Mouse (Mus musculus) embryonic fibroblast, embryonic 13.5 days (primary cell): ENCODE results near the gene Entpd5. TPM values are rescaled to one million over a fixed set of nuclear protein-coding genes. Genes with fewer than 3 reads are reported as not detected.

Experiments
- H3K27ac ChIP-seq: 2 replicates; pipeline ENCODE4 v1.5.1; 2012; ENCODE audit warnings: low read length, control low read depth, inconsistent platforms; ENCODE audit not compliant: insufficient read depth
- H3K4me1 ChIP-seq: 2 replicates; pipeline ENCODE4 v1.6.1; 2011; ENCODE audit warnings: low read length; ENCODE audit not compliant: control insufficient read depth, insufficient read depth
- H3K4me3 ChIP-seq: 2 replicates; pipeline ENCODE4 v1.5.1; 2011; ENCODE audit warnings: mild to moderate bottlenecking, control low read depth, low read length; ENCODE audit not compliant: insufficient read depth
- CTCF ChIP-seq: IDR thresholded peaks from 2 replicates; pipeline ENCODE4 v1.5.1; 2011; ENCODE audit warnings: mild to moderate bottlenecking, control low read depth, low read length, moderate library complexity, borderline replicate concordance; ENCODE audit not compliant: insufficient read depth
- POLR2A ChIP-seq: IDR thresholded peaks from 2 replicates; pipeline ENCODE4 v1.6.1; 2011; ENCODE audit warnings: low read depth, mild to moderate bottlenecking, control low read depth, low read length, moderate library complexity
- polyA plus RNA-seq: library from polyadenylated mRNA; stranded (reverse); fragments of >200 nt; gene quantifications from 2 replicates; pipeline ENCODE4 v1.2.4, GENCODE M21; 2011; ENCODE audit warnings: low read depth; ENCODE audit not compliant: missing spikeins, insufficient read length

Gene Entpd5
- polyA plus RNA-seq, 1 experiment, result 14.6 TPM

DNA sequence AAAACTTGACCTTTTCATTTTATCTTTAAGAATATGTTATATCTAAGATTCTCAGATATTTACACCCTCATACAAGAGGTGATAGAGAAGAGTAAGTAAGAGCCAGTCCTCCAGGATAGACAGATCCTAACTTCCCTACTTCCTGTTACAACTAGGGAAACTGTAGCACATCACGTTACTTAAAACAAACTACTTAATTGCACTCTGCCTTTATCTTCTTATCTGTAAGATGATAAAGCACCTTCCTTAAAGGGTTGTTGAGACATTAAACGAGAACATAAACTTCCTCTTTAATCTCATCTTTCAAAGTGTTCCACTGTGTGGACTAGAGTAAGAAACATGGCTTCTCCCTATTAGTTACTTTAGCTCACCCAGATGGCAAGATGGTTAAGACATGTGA is 29.9 kb upstream of the Entpd5 start:
- Histone ChIP-seq H3K4me3 (no peak overlapping the region), H3K27ac (no peak overlapping the region), H3K4me1 (no peaks in the 10 kb centered on the region)
- TF ChIP-seq POLR2A (no peak), CTCF (no peak)

DNA sequence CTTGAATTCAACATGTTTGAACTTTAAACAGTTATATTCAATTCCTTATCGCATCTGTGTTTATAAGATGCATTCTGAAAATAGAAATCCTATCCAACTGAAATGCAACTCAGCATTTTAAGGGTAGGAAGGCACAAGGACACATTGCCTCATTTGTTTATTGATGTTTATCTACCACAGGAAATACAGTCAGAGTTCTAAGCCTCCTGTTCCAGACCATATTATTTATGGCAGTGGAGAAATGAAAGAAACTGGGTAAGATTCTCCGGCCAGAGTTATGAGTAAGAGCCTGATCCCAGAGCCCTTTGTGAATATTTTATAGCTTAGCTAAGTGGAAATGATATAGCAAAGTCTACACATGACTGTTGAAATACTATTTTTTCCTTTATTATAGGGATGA is 21.0 kb upstream of the Entpd5 start:
- no peak overlapping the region for H3K4me3 ChIP-seq
- no peak overlapping the region for H3K27ac ChIP-seq
- H3K4me1 ChIP-seq, result no peaks in the 10 kb centered on the region
- TF ChIP-seq CTCF, result no peak
- TF ChIP-seq POLR2A, result no peak

DNA sequence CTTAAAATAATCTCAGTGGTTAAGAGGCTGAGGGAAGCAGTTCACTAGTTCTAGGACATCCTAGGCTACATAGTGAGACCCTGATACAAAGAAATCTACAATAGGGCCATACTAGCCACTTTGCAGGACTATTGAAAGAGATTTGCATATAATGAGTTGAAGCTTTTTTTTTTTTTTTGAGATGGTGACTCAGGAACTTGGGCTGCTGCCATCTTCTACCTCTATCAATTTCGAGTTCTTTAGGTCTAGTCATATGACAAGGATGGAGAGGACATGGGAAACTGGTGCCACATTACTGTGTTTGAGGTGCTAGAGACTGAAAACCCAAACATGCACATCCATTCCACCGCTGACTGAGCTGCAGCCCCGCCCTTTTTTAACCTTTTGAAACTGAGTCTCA is 15.2 kb upstream of the Entpd5 start:
- Histone ChIP-seq H3K4me1 (no peaks in the 10 kb centered on the region), H3K27ac (no peak overlapping the region), H3K4me3 (no peak overlapping the region)
- TF ChIP-seq POLR2A (no peak), CTCF (no peak)

DNA sequence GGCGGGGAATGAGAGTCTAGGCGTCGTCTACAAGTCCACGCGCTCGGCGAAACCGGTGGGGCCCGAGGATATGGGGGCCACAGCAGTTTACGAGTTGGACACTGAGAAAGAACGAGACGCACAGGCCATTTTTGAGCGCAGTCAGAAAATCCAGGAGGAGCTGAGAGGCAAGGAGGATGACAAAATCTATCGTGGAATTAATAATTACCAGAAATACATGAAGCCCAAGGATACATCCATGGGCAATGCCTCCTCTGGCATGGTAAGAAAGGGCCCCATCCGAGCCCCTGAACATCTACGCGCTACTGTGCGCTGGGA is 8.7 kb upstream of the Entpd5 start:
- H3K4me3 ChIP-seq, result peak overlapping the region; percentile 51
- H3K4me1 ChIP-seq, result no peaks in the 10 kb centered on the region
- no peak overlapping the region for H3K27ac ChIP-seq
- TF ChIP-seq CTCF (no peak), POLR2A (no peak)

DNA sequence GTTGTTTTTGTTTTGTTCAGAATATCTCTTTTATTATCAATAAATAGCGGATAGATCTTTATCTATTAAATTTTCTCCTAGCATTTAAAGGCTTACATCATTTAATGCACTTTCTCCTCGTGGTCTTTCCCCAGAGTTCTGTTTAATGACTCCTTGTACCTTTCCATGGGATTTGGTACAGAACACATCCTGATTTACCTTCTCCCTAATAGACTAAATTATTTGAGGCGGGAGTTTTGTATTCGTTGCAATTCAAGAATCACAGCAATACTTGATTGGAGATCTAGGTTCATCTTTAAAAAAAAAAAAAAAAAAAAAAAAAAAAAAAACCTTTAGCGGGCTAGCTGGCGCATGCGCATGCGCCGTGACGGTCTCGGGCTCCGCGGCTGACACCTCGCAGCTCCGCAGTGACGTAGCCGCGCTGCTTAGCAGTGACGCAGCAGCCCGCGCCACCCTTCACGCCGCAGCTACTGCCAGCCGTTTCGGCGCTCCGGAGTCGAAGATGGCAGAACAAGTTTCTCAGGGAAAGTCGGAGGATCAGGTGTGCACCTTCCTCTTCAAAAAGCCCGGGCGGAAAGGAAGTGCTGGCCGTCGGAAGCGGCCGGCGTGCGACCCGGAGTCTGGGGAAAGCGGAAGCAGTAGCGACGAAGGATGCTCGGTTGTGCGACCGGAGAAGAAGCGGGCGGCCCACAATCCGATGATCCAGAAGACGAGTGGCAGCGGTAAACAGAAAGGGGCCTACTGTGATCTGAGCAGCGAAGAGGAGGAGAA is 8.2 kb upstream of the Entpd5 start, which contains the start of gene Rnf113a2:
Gene Rnf113a2 (plus strand): TSS at position 363 of the 771 bp plus-strand sequence.
- Histone ChIP-seq H3K4me1 (no peaks in the 10 kb centered on the region), H3K4me3 (peak within 1 kb of the TSS; percentile 51), H3K27ac (no peak within 1 kb of the TSS)
- no peak for TF ChIP-seq CTCF
- TF ChIP-seq POLR2A, result peak; percentile 83

DNA sequence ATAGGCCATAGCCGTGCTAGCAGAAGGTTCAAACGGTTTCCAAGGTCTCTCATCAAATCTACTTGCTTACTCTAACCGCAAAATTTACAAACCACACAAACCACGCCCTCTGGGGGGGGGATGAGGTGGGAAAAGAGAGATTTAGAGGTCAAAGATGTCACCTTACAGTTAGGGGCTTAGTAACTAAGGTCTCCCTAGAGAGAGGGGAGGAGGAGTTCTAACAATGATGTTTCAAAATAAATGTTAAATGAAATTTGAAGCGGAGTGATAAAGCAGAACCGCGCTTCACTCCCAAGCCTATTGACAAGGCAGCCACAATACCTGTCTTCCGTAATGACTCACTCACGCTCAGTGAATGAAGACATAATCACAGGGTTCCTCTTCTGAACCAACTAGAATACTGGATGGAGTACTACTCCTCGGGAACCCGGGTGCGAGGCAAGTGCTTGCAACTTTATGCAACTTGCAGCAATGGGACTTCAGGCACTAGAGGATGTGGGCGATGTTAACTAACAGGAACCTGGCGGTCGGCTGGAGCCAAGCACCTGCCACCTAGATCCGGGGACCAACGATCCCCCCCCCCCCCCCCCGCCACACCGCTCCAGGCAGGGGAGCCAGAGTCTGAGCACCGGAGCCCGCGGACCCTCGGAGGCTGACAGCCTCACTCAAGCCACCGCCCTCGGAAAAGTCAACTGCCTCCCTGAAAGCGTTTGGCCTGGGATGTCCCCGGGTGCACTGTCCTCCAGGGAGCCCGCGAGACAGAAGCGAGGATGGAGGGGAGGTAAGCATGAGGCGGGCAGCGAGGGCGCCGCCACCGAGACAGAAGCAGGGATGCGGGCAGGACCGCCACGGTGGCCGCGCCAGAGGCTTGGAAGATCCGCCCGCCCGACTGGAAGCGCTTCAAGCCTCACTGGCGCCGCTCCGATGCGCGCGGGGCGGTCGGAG is 683 bp downstream of the Entpd5 start:
- no peak overlapping the region for H3K27ac ChIP-seq
- no peaks in the 10 kb centered on the region; the same call in 1 of the 2 replicates for H3K4me1 ChIP-seq
- no peak for TF ChIP-seq CTCF
- TF ChIP-seq POLR2A, result no peak
- H3K4me3 ChIP-seq, result peak overlapping the region; percentile 70

DNA sequence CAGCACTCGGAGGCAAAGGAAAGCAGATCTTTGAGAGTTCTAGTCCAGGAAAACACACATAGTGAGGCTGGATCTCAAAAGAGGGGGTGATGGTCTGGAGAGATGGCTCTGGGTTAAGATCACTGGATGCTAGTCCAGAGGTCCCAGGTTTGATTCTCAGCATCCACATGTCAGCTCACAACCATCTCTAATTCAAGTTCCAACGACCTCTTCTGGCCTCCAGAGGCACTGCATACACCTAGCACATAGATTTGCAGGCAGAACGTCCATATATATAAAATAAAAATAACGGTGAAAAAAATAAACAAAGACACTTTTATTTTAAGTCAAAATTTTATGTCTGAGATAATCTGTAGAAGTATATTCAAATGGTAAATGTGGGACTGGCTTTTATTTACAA is 1.6 kb downstream of the Entpd5 start:
- Histone ChIP-seq H3K4me1 (no peaks in the 10 kb centered on the region; the same call in 1 of the 2 replicates), H3K27ac (no peak overlapping the region), H3K4me3 (no peak overlapping the region)
- TF ChIP-seq POLR2A, result no peak
- TF ChIP-seq CTCF, result no peak

DNA sequence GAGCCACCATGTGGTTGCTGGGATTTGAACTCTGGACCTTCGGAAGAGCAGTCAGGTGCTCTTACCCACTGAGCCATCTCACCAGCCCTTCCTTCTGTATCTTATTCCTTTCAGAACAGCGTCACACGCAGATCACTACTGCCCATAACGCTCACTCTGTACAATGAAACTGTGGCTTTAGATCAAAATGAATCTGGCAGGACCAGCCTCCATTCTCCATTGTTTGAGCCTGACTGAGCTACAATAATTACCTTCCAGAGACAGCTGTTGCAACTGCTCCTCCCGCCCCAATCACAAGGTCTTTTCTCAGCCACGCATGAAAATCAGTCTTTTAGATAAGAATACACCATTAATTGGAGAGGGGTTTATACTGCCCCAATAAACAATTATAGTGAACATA is 4.3 kb downstream of the Entpd5 start:
- H3K4me1 ChIP-seq, result peaks cover 4% of the 10 kb centered on the region
- no peak overlapping the region for H3K27ac ChIP-seq
- TF ChIP-seq POLR2A (no peak), CTCF (no peak)
- no peak overlapping the region for H3K4me3 ChIP-seq

DNA sequence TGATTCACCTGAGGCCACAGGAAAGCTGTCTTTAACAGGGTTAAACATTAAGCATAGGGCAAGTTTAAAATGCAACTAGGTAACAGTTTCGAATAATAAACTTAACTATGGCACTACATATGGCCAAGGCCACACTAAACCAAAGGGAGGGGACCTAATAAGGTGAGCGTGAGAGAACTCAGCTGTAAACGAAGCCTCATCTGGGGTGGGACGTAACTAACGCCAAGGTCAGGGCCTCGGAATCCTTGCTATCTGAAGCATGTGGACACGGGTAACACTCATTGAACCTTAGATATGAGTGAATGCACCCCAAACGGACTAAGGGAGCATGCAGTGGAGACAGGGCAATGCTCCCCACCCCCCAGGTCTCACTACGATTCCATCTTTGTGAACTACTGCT is 5.9 kb downstream of the Entpd5 start:
- Histone ChIP-seq H3K4me1 (peaks cover 4% of the 10 kb centered on the region; the same call in 1 of the 2 replicates), H3K4me3 (no peak overlapping the region), H3K27ac (no peak overlapping the region)
- TF ChIP-seq CTCF (no peak), POLR2A (no peak)

DNA sequence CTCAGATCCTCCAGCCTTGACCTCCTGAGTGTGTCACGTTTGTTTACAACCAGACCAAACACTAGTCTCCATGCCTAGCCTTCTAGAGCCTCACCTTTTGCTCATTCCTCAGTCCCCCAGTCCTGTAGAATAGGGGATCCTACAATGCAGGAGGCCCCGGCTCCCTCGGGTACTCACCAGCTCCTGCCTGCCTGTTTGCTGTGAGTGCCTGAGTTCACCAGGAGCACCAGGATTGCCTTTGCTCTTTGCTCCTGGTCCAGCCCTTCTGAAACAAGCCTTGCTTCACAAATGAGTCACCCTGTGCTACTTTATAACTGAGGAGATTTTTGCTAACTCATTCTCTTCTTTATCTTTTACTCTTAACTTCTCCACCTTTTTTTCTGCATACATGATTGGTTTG is 8.2 kb downstream of the Entpd5 start:
- Histone ChIP-seq H3K4me1 (peaks cover 4% of the 10 kb centered on the region; the same call in 1 of the 2 replicates), H3K4me3 (no peak overlapping the region), H3K27ac (no peak overlapping the region)
- TF ChIP-seq POLR2A (no peak), CTCF (no peak)
